Mouse (Mus musculus) erythroid progenitor cell, adult 5-6 weeks (primary cell): ENCODE measurements around the gene Ccl2. TPM values are rescaled to one million over a fixed set of nuclear protein-coding genes. Genes with fewer than 3 reads are reported as not detected.

Source experiments
- ATAC-seq: replicated peaks from 2 replicates; pipeline ENCODE4 v1.8.0; 2016; ENCODE audit warnings: moderate number of reproducible peaks, mild to moderate bottlenecking, moderate TSS enrichment, inconsistent platforms; ENCODE audit not compliant: poor library complexity, low FRiP score, severe bottlenecking
- total RNA-seq, 2 experiments: library from RNA; stranded (forward) in 1 of 2; stranded (reverse) in 1 of 2; fragments of 150-400 nt in 1 of 2; fragments of 186-747, 209-891 nt in 1 of 2; gene quantifications; 2 replicates each; pipeline versions ENCODE4 v1.2.3 to v1.2.4; 2015 to 2017; ENCODE audit warnings: low replicate concordance in 2 of 2

Ccl2 gene
- total RNA-seq, 2 experiments from 2014 or later: not detected

DNA sequence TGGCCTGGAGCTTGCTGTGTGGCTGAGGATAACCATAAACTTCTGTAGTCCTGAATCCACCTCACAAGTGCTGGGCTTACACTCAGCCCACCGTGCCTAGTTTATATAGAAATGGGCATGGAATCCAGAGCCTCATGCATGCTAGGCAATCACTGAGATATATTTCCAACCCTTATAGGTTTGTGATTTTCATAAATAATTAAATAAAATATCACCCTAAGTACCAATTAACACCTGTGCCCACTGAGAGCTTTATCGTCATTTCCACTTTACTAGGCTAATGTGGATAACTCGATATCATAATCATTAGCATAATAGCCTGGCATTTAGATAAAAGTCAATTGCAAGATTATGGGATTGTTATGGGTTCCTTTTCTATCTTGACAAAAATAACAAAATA lies 49.0 kb downstream of the Ccl2 start:
- no peak for ATAC-seq

Other genes with a start within 250 kb of the Ccl2 start
- gene 5530401A14Rik, start 174.9 kb upstream of the Ccl2 start, total RNA-seq (2015; ENCODE audit: low replicate concordance): not detected in 2 replicates
- not detected in 2 replicates for gene 5530401A14Rik, start 174.9 kb upstream of the Ccl2 start, total RNA-seq (2017; ENCODE audit: low replicate concordance)
- not detected in 2 replicates for gene Asic2, start 67.1 kb upstream of the Ccl2 start, total RNA-seq (2015; ENCODE audit: low replicate concordance)
- gene Asic2, start 67.1 kb upstream of the Ccl2 start, total RNA-seq (2017; ENCODE audit: low replicate concordance): 0.76 TPM in 1 of 2 replicates, not detected in the other
- not detected in 2 replicates for gene Gm17268, start 3.0 kb downstream of the Ccl2 start, total RNA-seq (2015; ENCODE audit: low replicate concordance)
- not detected in 2 replicates for gene Gm17268, start 3.0 kb downstream of the Ccl2 start, total RNA-seq (2017; ENCODE audit: low replicate concordance)
- not detected in 2 replicates for gene Ccl7, start 10.1 kb downstream of the Ccl2 start, total RNA-seq (2015; ENCODE audit: low replicate concordance)
- not detected in 2 replicates for gene Ccl7, start 10.1 kb downstream of the Ccl2 start, total RNA-seq (2017; ENCODE audit: low replicate concordance)
- not detected in 2 replicates for gene Ccl11, start 22.3 kb downstream of the Ccl2 start, total RNA-seq (2015; ENCODE audit: low replicate concordance)
- not detected in 2 replicates for gene Ccl11, start 22.3 kb downstream of the Ccl2 start, total RNA-seq (2017; ENCODE audit: low replicate concordance)
- gene Ccl12, start 66.3 kb downstream of the Ccl2 start, total RNA-seq (2015; ENCODE audit: low replicate concordance): not detected in 2 replicates
- not detected in 2 replicates for gene Ccl12, start 66.3 kb downstream of the Ccl2 start, total RNA-seq (2017; ENCODE audit: low replicate concordance)
- gene Ccl8, start 79.6 kb downstream of the Ccl2 start, total RNA-seq (2015; ENCODE audit: low replicate concordance): not detected in 2 replicates
- not detected in 2 replicates for gene Ccl8, start 79.6 kb downstream of the Ccl2 start, total RNA-seq (2017; ENCODE audit: low replicate concordance)